ENCODE assay signal across 8 mouse cellular contexts in the genomic region with DNA sequence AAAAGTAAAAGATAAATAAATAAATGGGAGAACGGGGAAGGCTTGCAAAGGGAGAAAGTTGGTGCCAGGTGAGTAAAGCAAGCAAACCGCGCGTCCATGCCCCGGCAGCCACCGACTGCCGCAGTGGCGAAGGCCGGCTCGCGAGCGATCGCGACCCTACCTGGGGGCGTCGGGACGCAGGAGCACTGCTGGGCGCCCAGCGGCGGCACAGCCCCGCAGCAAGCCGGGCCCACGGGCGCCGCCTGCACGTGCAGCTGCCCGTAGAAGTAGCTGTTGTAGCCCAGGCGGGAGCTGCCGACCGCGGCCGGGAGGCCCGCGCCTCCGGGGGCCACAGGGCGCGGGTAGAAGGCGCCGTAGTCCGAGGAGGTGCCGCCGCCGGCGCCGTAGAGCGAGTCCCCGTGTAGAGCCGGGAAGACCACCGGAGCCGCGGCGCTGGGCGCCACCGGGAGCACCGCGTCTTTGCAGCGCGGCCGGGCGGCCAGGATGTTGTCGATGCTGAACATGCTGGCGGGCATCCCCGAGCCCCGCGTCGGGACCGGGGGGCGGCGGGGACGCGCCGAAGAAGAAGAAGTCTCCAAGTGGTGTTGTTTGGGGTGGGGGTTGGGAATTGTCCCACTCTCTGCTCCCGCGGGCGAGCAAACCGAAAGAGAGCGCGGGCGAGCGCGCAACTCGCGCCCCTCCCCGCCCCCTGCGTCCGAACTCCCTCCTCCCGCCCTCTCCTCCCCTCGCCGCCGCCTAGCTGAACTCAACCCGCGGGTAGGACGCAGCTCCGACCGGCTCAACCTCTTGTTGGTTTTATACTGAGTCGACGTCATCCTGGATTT. TPM values are rescaled to one million over a fixed set of nuclear protein-coding genes. Genes with fewer than 3 reads are reported as not detected.
DNase-seq lines count a peak whose midpoint lies in the region; ATAC-seq and TF ChIP-seq lines count a peak whose summit lies in the region.

Gene Gsc, minus strand, starts transcription at position 730 of the 824 bp plus-strand sequence.

- H3K36me3 ChIP-seq in ES-Bruce4 (ENCODE audit: control insufficient read depth, insufficient read depth, low read length, poor library complexity, severe bottlenecking), result no peaks in the 10 kb centered on the region
- no peaks in the 10 kb centered on the region for H3K36me3 ChIP-seq in forebrain, embryonic 12.5 days (replicated peaks)
- no peaks in the 10 kb centered on the region for H3K36me3 ChIP-seq in hindbrain, embryonic 16.5 days (ENCODE audit: control insufficient read depth, insufficient read depth, low read length)
- no peaks in the 10 kb centered on the region for H3K36me3 ChIP-seq in liver, embryonic 16.5 days (ENCODE audit: control insufficient read depth, insufficient read depth)
- no peaks in the 10 kb centered on the region for H3K36me3 ChIP-seq in small intestine, adult 2 months (ENCODE audit: control insufficient read depth, insufficient read depth, low read length)

- no peak for TF ChIP-seq CTCF in ES-Bruce4 (IDR thresholded peaks at IDR 0.05; ENCODE audit: low read depth, low read length)
- TF ChIP-seq CTCF in small intestine, adult 2 months (IDR thresholded peaks at IDR 0.05; ENCODE audit: extremely low read depth, insufficient read length, insufficient replicate concordance, low read depth, low read length), result no peak

- peak within 1 kb of the TSS; percentile 66 for H3K9ac ChIP-seq in ES-Bruce4 (ENCODE audit: low read depth, poor library complexity, severe bottlenecking)
- H3K9ac ChIP-seq in forebrain, embryonic 12.5 days, result peak within 1 kb of the TSS; percentile 53
- peak within 1 kb of the TSS; percentile 47 for H3K9ac ChIP-seq in hindbrain, embryonic 16.5 days (ENCODE audit: low read depth, low read length)
- no peak within 1 kb of the TSS for H3K9ac ChIP-seq in liver, embryonic 16.5 days (ENCODE audit: low read depth, low read length)

- H3K27ac ChIP-seq in ES-Bruce4 (ENCODE audit: insufficient read depth, low read length), result no peak within 1 kb of the TSS
- peak within 1 kb of the TSS; percentile 27; the same call in 1 of the 2 replicates for H3K27ac ChIP-seq in forebrain, embryonic 12.5 days
- H3K27ac ChIP-seq in hindbrain, embryonic 16.5 days (ENCODE audit: low read depth, low read length), result no peak within 1 kb of the TSS
- H3K27ac ChIP-seq in liver, embryonic 16.5 days (ENCODE audit: low read length), result no peak within 1 kb of the TSS
- no peak within 1 kb of the TSS for H3K27ac ChIP-seq in small intestine, adult 2 months (ENCODE audit: insufficient read depth, low read depth, low read length)

- peaks cover 32% of the 10 kb centered on the region for H3K27me3 ChIP-seq in ES-Bruce4 (ENCODE audit: control insufficient read depth, insufficient read depth, low read length, poor library complexity, severe bottlenecking)
- H3K27me3 ChIP-seq in forebrain, embryonic 12.5 days, result peaks cover 89% of the 10 kb centered on the region
- H3K27me3 ChIP-seq in hindbrain, embryonic 16.5 days (replicated peaks; ENCODE audit: control insufficient read depth, insufficient read depth, low read length), result peaks cover 39% of the 10 kb centered on the region
- H3K27me3 ChIP-seq in liver, embryonic 16.5 days (ENCODE audit: control insufficient read depth, insufficient read depth, low read depth, low read length), result peaks cover 85% of the 10 kb centered on the region
- peaks cover 69% of the 10 kb centered on the region for H3K27me3 ChIP-seq in small intestine, adult 2 months (ENCODE audit: control insufficient read depth, insufficient read depth, low read length)

- no peak for TF ChIP-seq EP300 in ES-Bruce4 (IDR thresholded peaks at IDR 0.05; ENCODE audit: insufficient read depth, low read depth, low read length)

- H3K4me2 ChIP-seq in forebrain, embryonic 12.5 days, result peak within 1 kb of the TSS; percentile 77
- H3K4me2 ChIP-seq in hindbrain, embryonic 16.5 days (ENCODE audit: low read length), result peak within 1 kb of the TSS; percentile 72
- H3K4me2 ChIP-seq in liver, embryonic 16.5 days (ENCODE audit: low read depth, low read length), result peak within 1 kb of the TSS; percentile 61

- WGBS in forebrain, embryonic 12.5 days, result under 1% methylated on average over 95 of the region's 97 CpGs
- WGBS in hindbrain, embryonic 16.5 days, result under 1% methylated on average over 57 of the region's 97 CpGs
- WGBS in liver, embryonic 16.5 days (ENCODE audit: insufficient replicate concordance), result under 1% methylated on average over 82 of the region's 97 CpGs
- WGBS in small intestine, adult 2 months, result under 1% methylated on average over 92 of the region's 97 CpGs

- no peaks in the 10 kb centered on the region for H3K9me3 ChIP-seq in ES-Bruce4 (replicated peaks; ENCODE audit: control insufficient read depth, insufficient read depth, low read length, poor library complexity, severe bottlenecking)
- no peaks in the 10 kb centered on the region for H3K9me3 ChIP-seq in forebrain, embryonic 12.5 days
- H3K9me3 ChIP-seq in hindbrain, embryonic 16.5 days (ENCODE audit: control insufficient read depth, low read length), result no peaks in the 10 kb centered on the region
- H3K9me3 ChIP-seq in liver, embryonic 16.5 days (replicated peaks; ENCODE audit: control insufficient read depth, low read length), result no peaks in the 10 kb centered on the region

- peak; percentile 17 to 65 for DNase-seq in adrenal gland, adult (ENCODE audit: inconsistent age in 2 of 2, low spot score in 1 of 2)
- no peak for DNase-seq in adrenal gland, adult 8-10 months
- no peak for DNase-seq in frontal cortex, postnatal 14 days (ENCODE audit: low spot score in 2 of 2)

- no peaks in the 10 kb centered on the region for H3K4me1 ChIP-seq in ES-Bruce4 (ENCODE audit: control insufficient read depth, insufficient read depth, low read length)
- H3K4me1 ChIP-seq in forebrain, embryonic 12.5 days, result peaks cover 46% of the 10 kb centered on the region
- H3K4me1 ChIP-seq in hindbrain, embryonic 16.5 days (ENCODE audit: control insufficient read depth, insufficient read depth, low read depth, low read length), result peaks cover 17% of the 10 kb centered on the region
- H3K4me1 ChIP-seq in liver, embryonic 16.5 days (ENCODE audit: control insufficient read depth, low read depth, low read length), result no peaks in the 10 kb centered on the region; the same call in 1 of the 2 replicates
- peaks cover 7% of the 10 kb centered on the region for H3K4me1 ChIP-seq in small intestine, adult 2 months (ENCODE audit: control insufficient read depth, insufficient read depth, insufficient read length, low read length)

- peak; percentile 61; the same call in 1 of the 2 replicates for ATAC-seq in forebrain, embryonic 12.5 days (ENCODE audit: low FRiP score)
- 0 out of 2 replicates have a peak, but pooled peaks have one; percentile 54 for ATAC-seq in hindbrain, embryonic 16.5 days
- no peak for ATAC-seq in liver, embryonic 16.5 days (ENCODE audit: low read depth)

- H3K4me3 ChIP-seq in ES-Bruce4 (ENCODE audit: low read depth, low read length), result peak within 1 kb of the TSS; percentile 67
- H3K4me3 ChIP-seq in forebrain, embryonic 12.5 days (replicated peaks), result peak within 1 kb of the TSS; percentile 51
- peak within 1 kb of the TSS; percentile 42 for H3K4me3 ChIP-seq in hindbrain, embryonic 16.5 days (ENCODE audit: low read length)
- H3K4me3 ChIP-seq in liver, embryonic 16.5 days (ENCODE audit: low read depth, low read length), result peak within 1 kb of the TSS; percentile 56
- peak within 1 kb of the TSS; percentile 75 for H3K4me3 ChIP-seq in small intestine, adult 2 months (ENCODE audit: low read depth, low read length)

- TF ChIP-seq POLR2A in ES-Bruce4 (IDR thresholded peaks at IDR 0.05; ENCODE audit: insufficient read depth, low read length), result no peak
- TF ChIP-seq POLR2A in small intestine, adult 2 months (IDR thresholded peaks at IDR 0.05; ENCODE audit: low read depth, low read length), result no peak

RNA-seq across cellular contexts. Expression of gene Gsc, which starts in this region (rescaled TPM):
- under 1 TPM in 1 of 4 experiments, not detected in 3; 0.21 TPM for total RNA-seq in adrenal gland, adult 8-10 months (2022)
- polyA plus RNA-seq in ES-Bruce4 (2011; ENCODE audit: insufficient read depth, insufficient read length, low read depth, missing spikeins), result 0.63 TPM in 1 of 2 replicates, not detected in the other
- 1.4 and 2.2 TPM in 2 replicates for polyA plus RNA-seq in forebrain, embryonic 12.5 days (2016; fragmentation: Nextera tagmentation; extraction: Ambion mirVana)
- polyA plus RNA-seq in hindbrain, embryonic 16.5 days (2015; fragmentation: Nextera tagmentation; extraction: Ambion mirVana), result 0.24 and 0.29 TPM in 2 replicates
- not detected in 2 replicates for polyA plus RNA-seq in liver, embryonic 16.5 days (2015; fragmentation: Nextera tagmentation; extraction: Ambion mirVana)
- polyA plus RNA-seq in small intestine, adult 2 months (2012; rRNA removed), result 0.46 TPM in 1 of 2 replicates, not detected in the other

Comparison
In these comparisons a context has a peak if more than half of its experiments do, and no peak if none do; other contexts are left out.
1. DNase-seq: peak in adrenal gland, adult (2 of 2); none in adrenal gland, adult 8-10 months (single experiment) and frontal cortex, postnatal 14 days (0 of 2).
2. Peak in ATAC-seq, H3K4me3 ChIP-seq, H3K9ac ChIP-seq and H3K4me2 ChIP-seq in hindbrain, embryonic 16.5 days; RNA of the gene not detected or under 1 TPM.
3. Peak in every context shown above with its lines, with median percentiles within 50 percentile points of each other: H3K4me3 ChIP-seq and H3K4me2 ChIP-seq.